Mouse (Mus musculus) kidney, adult 2 months (tissue): ENCODE results near the gene AI854703. TPM values are rescaled to one million over a fixed set of nuclear protein-coding genes. Genes with fewer than 3 reads are reported as not detected.

Experiments
- DNase-seq: peaks from one replicate; pipeline ENCODE4 v3.0.0; 2021
- H3K27ac ChIP-seq: fragments of 200-500 bp; 2 replicates; pipeline ENCODE4 v1.5.1; 2012; ENCODE audit warnings: low read depth, low read length, control low read depth, inconsistent platforms; ENCODE audit not compliant: insufficient read depth
- H3K27me3 ChIP-seq: fragments of 200-500 bp; replicated peaks from 2 replicates; pipeline ENCODE4 v1.6.1; 2012; ENCODE audit warnings: mild to moderate bottlenecking, moderate library complexity, low read length, inconsistent platforms; ENCODE audit not compliant: control insufficient read depth, insufficient read depth
- H3K36me3 ChIP-seq: fragments of 200-500 bp; 2 replicates; pipeline ENCODE4 v1.6.1; 2012; ENCODE audit warnings: mild to moderate bottlenecking, moderate library complexity, low read length, inconsistent platforms; ENCODE audit not compliant: control insufficient read depth, insufficient read depth
- H3K4me1 ChIP-seq: fragments of 200-500 bp; 2 replicates; pipeline ENCODE4 v1.6.1; 2011; ENCODE audit warnings: low read length; ENCODE audit not compliant: control insufficient read depth, insufficient read depth
- H3K4me3 ChIP-seq: fragments of 200-500 bp; 2 replicates; pipeline ENCODE4 v1.5.1; 2011; ENCODE audit warnings: mild to moderate bottlenecking, low read depth, low read length, control low read depth; ENCODE audit not compliant: insufficient read depth
- CTCF ChIP-seq: fragments of 200-500 bp; conservative IDR thresholded peaks from 2 replicates; pipeline ENCODE4 v1.5.1; 2011; ENCODE audit warnings: low read depth, mild to moderate bottlenecking, control low read depth, low read length, moderate library complexity, mixed read lengths; ENCODE audit not compliant: insufficient read depth, insufficient read length
- POLR2A ChIP-seq: fragments of 200-500 bp; IDR thresholded peaks from one replicate; pipeline ENCODE4 v1.6.1; 2011; ENCODE audit warnings: low read depth, low read length, control low read depth
- WGBS: fragments of 180-500 bp; shearing (Covaris S2); methylation state at CpG from one replicate; pipeline ENCODE4 v1.1.7; 2018; 5-methylcytosine and 5-hydroxymethylcytosine counted together
- polyA plus RNA-seq: library from polyadenylated mRNA; depleted of rRNA; stranded (reverse); fragments of >200 nt; gene quantifications from 2 replicates; pipeline ENCODE4 v1.2.3, GENCODE M21; 2012; rRNA removed

AI854703 gene
- 30.9 and 37.4 TPM in 2 replicates for polyA plus RNA-seq

GRCm38 (mm10) chr6:48626464-48626863 is at the start of gene AI854703:
TSS of gene AI854703 (plus strand) at chr6:48626764.
- peak within 1 kb of the TSS; percentile 98 for H3K27ac ChIP-seq

GRCm38 (mm10) chr6:48578736-48579135 is 47.8 kb upstream of the AI854703 start:
- no peaks in the 10 kb centered on the region for H3K36me3 ChIP-seq
- H3K4me1 ChIP-seq, result peaks cover 4% of the 10 kb centered on the region; the same call in 1 of the 2 replicates
- no peak overlapping the region for H3K4me3 ChIP-seq
- TF ChIP-seq CTCF, result no peak
- TF ChIP-seq POLR2A, result no peak
- no peaks in the 10 kb centered on the region for H3K27me3 ChIP-seq
- WGBS, result 32% methylated on average over 5 of the region's 5 CpGs
- H3K27ac ChIP-seq, result peak overlapping the region; percentile 52
- DNase-seq, result no peak

More at GRCm38 (mm10) chr6:48626464-48626863, at the start of gene AI854703:
- peaks cover 28% of the 10 kb centered on the region for H3K4me1 ChIP-seq
- no peak for DNase-seq
- TF ChIP-seq CTCF (no peak), POLR2A (no peak)
- H3K27me3 ChIP-seq, result no peaks in the 10 kb centered on the region
- WGBS, result 29% methylated on average over 8 of the region's 8 CpGs
- H3K36me3 ChIP-seq, result no peaks in the 10 kb centered on the region
- peak within 1 kb of the TSS; percentile 62 for H3K4me3 ChIP-seq

GRCm38 (mm10) chr6:48579215-48579648 is 47.3 kb upstream of the AI854703 start:
- Histone ChIP-seq H3K4me3 (no peak overlapping the region), H3K4me1 (peaks cover 4% of the 10 kb centered on the region; the same call in 1 of the 2 replicates), H3K27me3 (no peaks in the 10 kb centered on the region), H3K27ac (peak overlapping the region; percentile 52), H3K36me3 (no peaks in the 10 kb centered on the region)
- WGBS, result 21% methylated on average over 5 of the region's 5 CpGs
- peak; percentile 49 for DNase-seq
- no peak for TF ChIP-seq POLR2A
- no peak for TF ChIP-seq CTCF

GRCm38 (mm10) chr6:48581257-48581656 is 45.3 kb upstream of the AI854703 start:
- Histone ChIP-seq H3K4me1 (peaks cover 4% of the 10 kb centered on the region; the same call in 1 of the 2 replicates), H3K36me3 (no peaks in the 10 kb centered on the region), H3K4me3 (no peak overlapping the region), H3K27ac (no peak overlapping the region), H3K27me3 (no peaks in the 10 kb centered on the region)
- TF ChIP-seq POLR2A (no peak), CTCF (no peak)
- no peak for DNase-seq
- 74% methylated on average over 3 of the region's 3 CpGs for WGBS

GRCm38 (mm10) chr6:48582037-48582436 is 44.5 kb upstream of the AI854703 start:
- Histone ChIP-seq H3K27ac (no peak overlapping the region), H3K27me3 (no peaks in the 10 kb centered on the region), H3K36me3 (no peaks in the 10 kb centered on the region), H3K4me1 (peaks cover 4% of the 10 kb centered on the region; the same call in 1 of the 2 replicates), H3K4me3 (no peak overlapping the region)
- WGBS, result 78% methylated on average over 3 of the region's 3 CpGs
- DNase-seq, result peak; percentile 70
- no peak for TF ChIP-seq POLR2A
- peak; percentile 23; the same call in 1 of the 2 replicates for TF ChIP-seq CTCF

GRCm38 (mm10) chr6:48589194-48589750 is 37.3 kb upstream of the AI854703 start, which contains the start of gene Gm45021:
TSS of gene Gm45021 (plus strand) at chr6:48589610.
- Histone ChIP-seq H3K27ac (no peak within 1 kb of the TSS), H3K27me3 (no peaks in the 10 kb centered on the region), H3K4me1 (peaks cover 11% of the 10 kb centered on the region; the same call in 1 of the 2 replicates), H3K36me3 (no peaks in the 10 kb centered on the region), H3K4me3 (no peak within 1 kb of the TSS)
- TF ChIP-seq POLR2A, result no peak
- TF ChIP-seq CTCF, result no peak
- DNase-seq, result no peak
- 45% methylated on average over 6 of the region's 6 CpGs for WGBS

GRCm38 (mm10) chr6:48591221-48591845 is 35.2 kb upstream of the AI854703 start:
- H3K27me3 ChIP-seq, result no peaks in the 10 kb centered on the region
- peak overlapping the region; percentile 6 for H3K27ac ChIP-seq
- 22% methylated on average over 3 of the region's 3 CpGs for WGBS
- H3K4me3 ChIP-seq, result no peak overlapping the region
- DNase-seq, result peak; percentile 66
- H3K4me1 ChIP-seq, result peaks cover 16% of the 10 kb centered on the region
- TF ChIP-seq CTCF (no peak), POLR2A (no peak)
- H3K36me3 ChIP-seq, result no peaks in the 10 kb centered on the region
